Mouse (Mus musculus) liver, embryonic 11.5 days (tissue): ENCODE results near the gene Best2. TPM values are rescaled to one million over a fixed set of nuclear protein-coding genes. Genes with fewer than 3 reads are reported as not detected.

ENCODE experiments used
- ATAC-seq: fragments of 200-750 bp; cut with Nextera tagmentation; replicated peaks from 2 replicates; pipeline ENCODE4 v1.8.0; 2017; ENCODE audit warnings: moderate number of reproducible peaks, mild to moderate bottlenecking, moderate TSS enrichment, moderate library complexity; ENCODE audit not compliant: low FRiP score
- DNase-seq: peaks from one replicate; pipeline ENCODE4 v3.0.0-alpha.2; 2017; ENCODE audit warnings: low spot score
- H3K27ac ChIP-seq: fragments of 300-500 bp; sonication (generic); 2 replicates; pipeline ENCODE4 v1.5.1; 2014; ENCODE audit warnings: mild to moderate bottlenecking, low read depth, low read length, control low read depth
- H3K27me3 ChIP-seq: fragments of 300-500 bp; sonication (generic); replicated peaks from 2 replicates; pipeline ENCODE4 v1.6.1; 2014; ENCODE audit warnings: low read length, mixed read lengths; ENCODE audit not compliant: control insufficient read depth, insufficient read depth
- H3K36me3 ChIP-seq: fragments of 300-500 bp; sonication (generic); 2 replicates; pipeline ENCODE4 v1.6.1; 2014; ENCODE audit warnings: mild to moderate bottlenecking, low read length, moderate library complexity, mixed read lengths; ENCODE audit not compliant: control insufficient read depth, insufficient read depth
- H3K4me1 ChIP-seq: fragments of 300-500 bp; sonication (generic); replicated peaks from 2 replicates; pipeline ENCODE4 v1.6.1; 2014; ENCODE audit warnings: low read length, mixed read lengths; ENCODE audit not compliant: control insufficient read depth, insufficient read depth
- H3K4me2 ChIP-seq: fragments of 300-500 bp; sonication (generic); 2 replicates; pipeline ENCODE4 v1.6.1; 2014; ENCODE audit warnings: mild to moderate bottlenecking, control low read depth, moderate library complexity
- H3K4me3 ChIP-seq: fragments of 300-500 bp; sonication (generic); 2 replicates; pipeline ENCODE4 v1.5.1; 2014; ENCODE audit warnings: low read depth, low read length, control low read depth
- H3K9ac ChIP-seq: fragments of 300-500 bp; sonication (generic); 2 replicates; pipeline ENCODE4 v1.6.1; 2014; ENCODE audit warnings: low read depth, low read length, control low read depth
- H3K9me3 ChIP-seq: fragments of 300-500 bp; sonication (generic); 2 replicates; pipeline ENCODE4 v1.6.1; 2016; ENCODE audit warnings: low read length, inconsistent platforms, mixed read lengths; ENCODE audit not compliant: control insufficient read depth
- WGBS: fragments of 180-500 bp; shearing (Covaris S2); extraction: QIAGEN DNeasy Blood & Tissue Kit; methylation state at CpG from one replicate; pipeline ENCODE4 v1.1.7; 2014; 5-methylcytosine and 5-hydroxymethylcytosine counted together
- polyA plus RNA-seq: library from polyadenylated mRNA; unstranded; fragments of >200 nt; fragmentation: Nextera tagmentation; extraction: Ambion mirVana; gene quantifications from 2 replicates; pipeline ENCODE4 v1.2.1, GENCODE M21; 2014

Best2 gene
- polyA plus RNA-seq, 1 experiment from 2014 or later: not detected

DNA sequence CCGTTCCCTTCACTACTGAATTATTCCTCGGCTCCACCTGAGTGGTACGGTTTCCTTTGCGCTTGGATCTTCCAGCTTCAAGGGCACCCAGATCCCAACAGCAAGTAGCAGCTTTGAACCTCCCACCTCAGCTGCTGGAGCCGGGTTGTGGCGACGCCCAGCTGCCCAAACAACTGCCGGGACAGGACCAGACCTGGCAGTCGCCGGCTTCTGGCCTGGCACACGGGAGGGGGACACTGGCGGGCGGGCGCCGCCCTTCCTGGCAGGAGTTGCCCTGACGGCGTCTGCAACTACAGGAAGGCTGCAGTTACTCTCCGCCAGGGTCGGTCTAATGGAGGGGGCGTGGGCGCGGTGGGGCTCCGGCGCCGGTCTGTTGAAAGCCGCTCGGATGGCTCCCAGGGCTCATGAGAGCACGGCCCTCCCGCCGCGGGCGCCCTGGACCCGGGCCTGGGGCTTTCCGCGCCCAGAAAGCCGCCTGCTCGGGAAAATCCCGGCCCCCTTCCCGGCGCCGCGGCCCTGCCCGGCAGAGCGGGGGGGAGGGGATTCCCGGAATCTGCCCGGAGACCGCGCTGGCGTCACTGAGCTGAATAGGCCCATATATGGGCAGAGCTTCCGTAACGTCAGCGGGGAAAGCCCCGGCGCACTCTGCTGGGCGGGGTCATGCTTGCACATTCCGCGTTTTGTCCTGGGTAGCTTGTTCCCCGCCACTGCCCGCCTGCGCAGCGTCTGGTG lies 38.1 kb downstream of the Best2 start:
- Histone ChIP-seq H3K4me2 (peak overlapping the region; percentile 99), H3K9ac (peak overlapping the region; percentile 86), H3K4me3 (peak overlapping the region; percentile 78), H3K27ac (peak overlapping the region; percentile 96), H3K4me1 (peaks cover 66% of the 10 kb centered on the region), H3K9me3 (no peaks in the 10 kb centered on the region), H3K27me3 (no peaks in the 10 kb centered on the region), H3K36me3 (peaks cover 33% of the 10 kb centered on the region)
- ATAC-seq (peak; percentile 79), DNase-seq (peak; percentile 92)
- under 1% methylated on average over 59 of the region's 61 CpGs for WGBS

DNA sequence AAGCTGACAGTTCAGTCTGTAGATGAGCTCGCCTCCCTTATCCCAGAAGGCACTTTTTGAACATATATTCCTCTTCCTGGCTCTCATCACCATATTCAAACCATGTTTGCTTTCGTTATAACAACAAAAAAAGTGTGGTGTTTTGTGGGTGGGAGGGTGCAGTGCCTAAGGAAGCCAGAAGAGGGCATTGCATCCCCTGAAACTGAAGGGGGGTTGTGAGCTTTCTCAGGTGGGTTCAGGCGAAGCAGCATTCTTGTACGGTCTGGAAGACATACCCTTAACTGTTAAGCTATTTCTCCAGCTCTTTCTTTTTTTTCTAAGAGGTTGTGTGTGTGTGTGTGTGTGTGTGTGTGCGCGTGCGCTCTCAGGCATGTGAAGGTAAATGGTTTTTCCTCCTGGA lies 38.9 kb downstream of the Best2 start:
- peak overlapping the region; percentile 99 for H3K4me2 ChIP-seq
- peak overlapping the region; percentile 37; the same call in 1 of the 2 replicates for H3K9ac ChIP-seq
- peaks cover 66% of the 10 kb centered on the region for H3K4me1 ChIP-seq
- no peaks in the 10 kb centered on the region for H3K27me3 ChIP-seq
- peak overlapping the region; percentile 96 for H3K27ac ChIP-seq
- DNase-seq (peak; percentile 69), ATAC-seq (no peak)
- no peaks in the 10 kb centered on the region for H3K9me3 ChIP-seq
- peaks cover 38% of the 10 kb centered on the region for H3K36me3 ChIP-seq
- H3K4me3 ChIP-seq: peak overlapping the region; percentile 78
- 26% methylated on average over 7 of the region's 7 CpGs for WGBS

DNA sequence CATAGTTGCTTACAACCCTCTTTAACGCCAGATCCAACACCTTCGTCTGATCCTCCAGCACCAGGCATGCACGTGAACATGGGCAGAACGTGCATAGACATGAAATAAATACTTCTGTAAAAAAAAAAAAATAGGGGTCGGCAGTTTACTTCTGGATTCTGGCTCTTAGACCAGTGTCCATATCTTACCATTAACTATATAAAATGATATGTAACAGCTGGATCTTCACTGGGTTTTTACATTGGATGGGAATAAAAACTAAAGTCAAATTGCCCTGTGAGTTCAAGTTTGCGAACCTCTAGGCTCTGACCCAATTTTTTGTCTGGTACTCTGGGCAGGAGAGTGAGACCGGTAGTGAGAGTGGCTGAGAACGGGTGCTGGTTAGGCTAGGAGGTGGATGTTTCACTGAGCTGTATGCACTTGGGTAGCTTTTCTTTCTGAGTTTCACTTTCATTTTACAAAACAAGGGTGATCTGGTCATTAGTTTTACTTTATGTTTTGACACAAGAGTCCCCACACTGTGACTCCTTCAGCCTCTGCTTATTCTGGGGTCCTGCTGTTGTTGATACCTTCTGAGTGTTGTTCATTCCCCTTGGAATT lies 39.7 kb downstream of the Best2 start:
- ATAC-seq (no peak), DNase-seq (no peak)
- peaks cover 60% of the 10 kb centered on the region for H3K4me1 ChIP-seq
- peak overlapping the region; percentile 78 for H3K4me3 ChIP-seq
- H3K4me2 ChIP-seq: peak overlapping the region; percentile 99
- H3K27ac ChIP-seq: peak overlapping the region; percentile 96
- H3K9me3 ChIP-seq: no peaks in the 10 kb centered on the region
- peaks cover 38% of the 10 kb centered on the region for H3K36me3 ChIP-seq
- H3K27me3 ChIP-seq: no peaks in the 10 kb centered on the region
- 79% methylated on average over 8 of the region's 8 CpGs for WGBS
- H3K9ac ChIP-seq: peak overlapping the region; percentile 37

DNA sequence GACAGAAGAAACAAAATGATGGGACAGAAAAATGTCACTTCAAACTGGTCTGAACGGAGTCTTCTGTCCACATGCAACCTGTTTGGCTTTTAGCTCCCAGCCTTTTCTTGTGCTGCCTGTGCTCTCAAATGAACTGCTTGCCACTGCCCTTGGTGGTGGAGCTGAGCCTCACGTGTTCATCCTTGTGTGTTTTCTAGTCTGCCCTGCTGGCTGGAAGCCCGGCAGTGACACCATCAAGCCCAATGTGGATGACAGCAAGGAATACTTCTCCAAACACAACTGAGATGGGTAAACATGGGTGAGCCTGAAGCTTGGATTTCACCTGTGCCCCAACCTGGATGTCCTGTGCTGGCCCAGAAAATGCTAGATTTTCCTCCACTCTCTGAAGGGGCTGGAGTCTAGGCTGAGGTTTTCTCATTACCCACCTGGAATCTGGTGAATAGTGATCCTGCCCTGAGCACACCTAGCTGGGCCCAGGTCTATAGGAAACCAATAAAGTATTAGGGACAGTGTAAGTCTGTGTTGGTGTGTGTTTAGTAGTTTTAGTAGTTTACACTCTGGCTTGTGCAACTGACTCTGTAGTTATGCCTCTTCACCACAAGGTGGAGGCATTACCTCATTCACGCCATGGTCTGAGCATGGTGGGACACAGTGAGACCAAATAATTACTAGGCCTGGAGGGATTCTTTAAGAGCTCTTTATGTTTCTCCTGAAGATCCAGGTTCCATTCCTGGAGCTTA lies 40.4 kb downstream of the Best2 start:
- peaks cover 54% of the 10 kb centered on the region for H3K4me1 ChIP-seq
- peak overlapping the region; percentile 96 for H3K27ac ChIP-seq
- peak overlapping the region; percentile 78 for H3K4me3 ChIP-seq
- peak overlapping the region; percentile 32; the same call in 1 of the 2 replicates for H3K9ac ChIP-seq
- WGBS: 70% methylated on average over 4 of the region's 4 CpGs
- peaks cover 38% of the 10 kb centered on the region for H3K36me3 ChIP-seq
- ATAC-seq (no peak), DNase-seq (no peak)
- no peaks in the 10 kb centered on the region for H3K27me3 ChIP-seq
- no peaks in the 10 kb centered on the region for H3K9me3 ChIP-seq
- peak overlapping the region; percentile 99 for H3K4me2 ChIP-seq

DNA sequence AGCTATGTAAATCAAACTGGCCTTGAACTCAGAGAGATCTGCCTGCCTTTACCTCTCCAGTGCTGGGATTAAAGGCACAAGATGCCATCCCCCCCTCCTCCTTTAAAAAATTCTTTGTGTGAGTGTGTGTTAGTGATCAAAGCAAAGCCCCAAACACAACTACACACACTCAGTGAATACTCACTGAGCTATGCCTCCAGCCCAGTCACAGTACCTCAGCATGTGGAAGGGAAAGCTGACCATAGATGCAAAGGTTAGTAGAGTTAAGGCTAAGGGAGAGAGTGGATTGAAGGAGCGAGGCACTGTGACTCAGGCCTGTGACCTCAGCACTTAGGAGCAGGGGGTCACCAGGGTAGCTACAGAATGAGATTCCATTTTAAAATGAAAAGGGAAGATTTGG lies 41.3 kb downstream of the Best2 start:
- H3K9ac ChIP-seq: peak overlapping the region; percentile 4; the same call in 1 of the 2 replicates
- H3K27me3 ChIP-seq: no peaks in the 10 kb centered on the region
- peaks cover 58% of the 10 kb centered on the region for H3K4me1 ChIP-seq
- H3K9me3 ChIP-seq: no peaks in the 10 kb centered on the region
- 88% methylated on average over 1 of the region's 1 CpGs for WGBS
- peaks cover 38% of the 10 kb centered on the region for H3K36me3 ChIP-seq
- H3K4me3 ChIP-seq: peak overlapping the region; percentile 22; the same call in 1 of the 2 replicates
- no peak for ATAC-seq
- H3K4me2 ChIP-seq: peak overlapping the region; percentile 99
- peak overlapping the region; percentile 96; the same call in 1 of the 2 replicates for H3K27ac ChIP-seq
- DNase-seq: no peak

DNA sequence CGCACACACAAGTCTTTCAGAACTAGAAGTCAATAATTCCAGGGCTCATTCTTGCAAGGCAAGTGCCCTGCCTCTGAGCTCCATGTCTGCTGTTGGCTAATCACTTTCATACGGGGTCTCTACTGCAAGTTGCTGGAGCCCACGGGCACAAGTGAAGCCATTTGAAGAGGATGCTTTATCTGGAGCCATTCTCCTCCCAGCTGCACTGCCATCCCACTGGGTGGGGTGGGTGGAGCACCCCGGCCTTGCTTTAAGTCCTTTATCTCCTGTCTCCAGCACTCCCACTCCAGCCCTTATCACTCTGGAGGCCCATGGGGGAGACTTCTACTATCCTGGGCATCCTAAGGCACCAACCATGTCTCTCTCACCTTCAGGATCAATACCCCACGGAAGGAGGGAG lies 43.4 kb downstream of the Best2 start:
- peaks cover 38% of the 10 kb centered on the region for H3K36me3 ChIP-seq
- peak overlapping the region; percentile 96 for H3K27ac ChIP-seq
- H3K4me3 ChIP-seq: peak overlapping the region; percentile 62
- peak; percentile 83 for ATAC-seq
- H3K4me1 ChIP-seq: peaks cover 67% of the 10 kb centered on the region
- H3K9me3 ChIP-seq: no peaks in the 10 kb centered on the region
- no peaks in the 10 kb centered on the region for H3K27me3 ChIP-seq
- peak overlapping the region; percentile 90 for H3K9ac ChIP-seq
- DNase-seq: peak; percentile 62
- peak overlapping the region; percentile 99 for H3K4me2 ChIP-seq
- WGBS: 33% methylated on average over 5 of the region's 5 CpGs

DNA sequence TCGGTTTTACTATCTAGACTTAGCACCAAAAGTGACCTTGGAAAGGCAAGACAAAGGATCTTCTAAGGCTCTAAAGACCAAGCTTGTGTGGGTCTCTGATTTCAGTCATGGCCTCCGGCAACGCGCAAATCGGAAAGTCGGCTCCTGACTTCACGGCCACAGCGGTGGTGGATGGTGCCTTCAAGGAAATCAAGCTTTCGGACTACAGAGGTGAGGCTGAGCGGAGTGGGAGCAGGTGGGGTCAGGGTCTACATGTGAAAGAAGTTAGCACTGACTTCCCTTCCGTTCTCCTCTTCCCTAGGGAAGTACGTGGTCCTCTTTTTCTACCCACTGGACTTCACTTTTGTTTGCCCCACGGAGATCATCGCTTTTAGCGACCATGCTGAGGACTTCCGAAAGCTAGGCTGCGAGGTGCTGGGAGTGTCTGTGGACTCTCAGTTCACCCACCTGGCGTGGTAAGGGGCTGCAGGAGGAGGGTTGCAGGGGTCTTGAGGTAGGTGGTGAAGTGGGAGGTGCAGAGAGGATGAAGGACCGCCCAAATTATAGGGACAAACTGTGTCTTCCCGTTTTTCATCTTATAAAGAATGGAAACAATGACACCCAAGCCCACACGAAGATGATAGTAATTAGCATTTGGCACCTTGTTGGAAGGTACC lies 44.1 kb downstream of the Best2 start:
- H3K9me3 ChIP-seq: no peaks in the 10 kb centered on the region
- H3K9ac ChIP-seq: peak overlapping the region; percentile 90
- H3K4me1 ChIP-seq: peaks cover 62% of the 10 kb centered on the region
- no peak for ATAC-seq
- DNase-seq: no peak
- peak overlapping the region; percentile 99 for H3K4me2 ChIP-seq
- WGBS: 8% methylated on average over 21 of the region's 21 CpGs
- peak overlapping the region; percentile 96 for H3K27ac ChIP-seq
- H3K36me3 ChIP-seq: peaks cover 38% of the 10 kb centered on the region
- H3K4me3 ChIP-seq: peak overlapping the region; percentile 62
- no peaks in the 10 kb centered on the region for H3K27me3 ChIP-seq
